Mouse (Mus musculus) testis, adult 2 months (tissue): ENCODE results near the gene Slc45a2. TPM values are rescaled to one million over a fixed set of nuclear protein-coding genes. Genes with fewer than 3 reads are reported as not detected.
A peak's percentile ranks its signal among the peaks of the same experiment; 100 is the strongest.

Source experiments
- H3K27ac ChIP-seq: fragments of 200-500 bp; 2 replicates; pipeline ENCODE4 v1.5.1; 2012; ENCODE audit warnings: low read depth, low read length; ENCODE audit not compliant: control insufficient read depth, insufficient read depth
- H3K27me3 ChIP-seq: fragments of 200-500 bp; 2 replicates; pipeline ENCODE4 v1.6.1; 2012; ENCODE audit warnings: mild to moderate bottlenecking, low read length, moderate library complexity; ENCODE audit not compliant: control insufficient read depth, insufficient read depth
- H3K36me3 ChIP-seq: fragments of 200-500 bp; 2 replicates; pipeline ENCODE4 v1.6.1; 2012; ENCODE audit warnings: mild to moderate bottlenecking, low read length; ENCODE audit not compliant: control insufficient read depth, insufficient read depth
- H3K4me1 ChIP-seq: fragments of 200-500 bp; 2 replicates; pipeline ENCODE4 v1.6.1; 2012; ENCODE audit warnings: low read length; ENCODE audit not compliant: control insufficient read depth, insufficient read depth
- H3K4me3 ChIP-seq: fragments of 200-500 bp; 2 replicates; pipeline ENCODE4 v1.5.1; 2012; ENCODE audit warnings: low read depth, mild to moderate bottlenecking, low read length, moderate library complexity, mixed read lengths; ENCODE audit not compliant: control insufficient read depth
- CTCF ChIP-seq: fragments of 200-500 bp; IDR thresholded peaks from 2 replicates; pipeline ENCODE4 v1.5.1; 2012; ENCODE audit warnings: low read depth, mild to moderate bottlenecking, inconsistent platforms, low read length, moderate library complexity; ENCODE audit not compliant: control insufficient read depth, insufficient read depth, insufficient replicate concordance
- POLR2A ChIP-seq: fragments of 200-500 bp; IDR thresholded peaks from 2 replicates; pipeline ENCODE4 v1.6.1; 2012; ENCODE audit warnings: low read depth, mild to moderate bottlenecking, inconsistent platforms, low read length, moderate library complexity; ENCODE audit not compliant: control insufficient read depth
- polyA plus RNA-seq: library from polyadenylated mRNA; depleted of rRNA; stranded (reverse); fragments of >200 nt; gene quantifications from 2 replicates; pipeline ENCODE4 v1.2.3, GENCODE M21; 2012

The Slc45a2 gene
- polyA plus RNA-seq, 1 experiment: 0.28 TPM

GRCm38 (mm10) chr15:11037376-11037695 is 36.8 kb downstream of the Slc45a2 start:
- Histone ChIP-seq H3K4me1 (peaks cover 14% of the 10 kb centered on the region), H3K36me3 (no peaks in the 10 kb centered on the region), H3K27me3 (no peaks in the 10 kb centered on the region), H3K4me3 (no peak overlapping the region), H3K27ac (no peak overlapping the region)
- TF ChIP-seq CTCF: no peak
- TF ChIP-seq POLR2A: no peak

DNA sequence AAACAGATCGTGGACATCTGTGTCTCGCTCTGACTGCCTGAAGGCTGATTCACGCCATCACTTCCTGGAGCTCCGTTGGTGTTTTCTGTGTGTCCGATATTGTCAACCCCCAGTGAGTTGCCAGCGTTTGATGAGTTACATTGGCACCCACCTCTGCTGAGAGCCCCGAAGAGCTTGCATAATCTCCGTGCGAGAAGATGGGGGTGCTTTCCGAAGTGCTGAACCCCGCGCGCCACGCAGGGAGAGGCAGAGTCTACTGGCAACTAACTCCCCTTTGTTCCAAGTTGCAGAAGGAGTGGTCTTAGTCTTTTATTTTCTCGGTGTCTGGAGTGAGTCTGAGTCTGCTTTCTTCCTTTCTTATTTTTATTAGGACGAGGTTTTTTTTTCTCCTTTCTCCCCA is 37.2 kb downstream of the Slc45a2 start, which contains the start of gene Rxfp3:
Gene Rxfp3, minus strand, starts transcription at position 281 of the 400 bp plus-strand sequence.
- TF ChIP-seq CTCF: no peak
- no peak for TF ChIP-seq POLR2A
- Histone ChIP-seq H3K27ac (no peak within 1 kb of the TSS), H3K36me3 (no peaks in the 10 kb centered on the region), H3K4me3 (no peak within 1 kb of the TSS), H3K27me3 (no peaks in the 10 kb centered on the region), H3K4me1 (peaks cover 14% of the 10 kb centered on the region)

DNA sequence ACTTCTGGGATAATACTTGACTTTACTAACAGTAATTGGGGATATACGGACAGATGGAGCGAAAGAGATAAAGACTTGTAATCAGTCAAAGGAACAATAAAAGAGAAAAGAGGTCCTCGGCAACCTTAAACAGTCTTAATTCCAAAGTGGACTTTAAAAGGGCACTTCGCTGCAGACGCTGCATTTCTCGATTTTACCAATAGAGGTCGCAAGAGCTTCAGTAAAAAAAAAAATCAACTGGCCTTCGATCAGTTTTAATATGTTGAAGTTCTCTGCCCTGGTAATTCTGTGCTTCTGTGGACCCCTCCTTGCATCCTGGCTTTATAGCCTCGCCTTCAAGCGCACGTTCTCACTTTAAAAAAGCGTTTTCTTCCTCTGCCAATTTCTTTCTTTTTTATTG is 38.0 kb downstream of the Slc45a2 start:
- no peaks in the 10 kb centered on the region for H3K27me3 ChIP-seq

GRCm38 (mm10) chr15:11040067-11040466 is 39.5 kb downstream of the Slc45a2 start:
- no peak for TF ChIP-seq POLR2A
- TF ChIP-seq CTCF: no peak
- no peak overlapping the region for H3K27ac ChIP-seq
- no peaks in the 10 kb centered on the region for H3K36me3 ChIP-seq
- peaks cover 14% of the 10 kb centered on the region for H3K4me1 ChIP-seq
- H3K27me3 ChIP-seq: no peaks in the 10 kb centered on the region
- H3K4me3 ChIP-seq: no peak overlapping the region

More for the DNA sequence above, 38.0 kb downstream of the Slc45a2 start:
- H3K4me3 ChIP-seq: no peak overlapping the region
- no peaks in the 10 kb centered on the region for H3K36me3 ChIP-seq
- peaks cover 14% of the 10 kb centered on the region for H3K4me1 ChIP-seq
- H3K27ac ChIP-seq: no peak overlapping the region
- TF ChIP-seq POLR2A: no peak
- peak; percentile 13; the same call in 1 of the 2 replicates for TF ChIP-seq CTCF

DNA sequence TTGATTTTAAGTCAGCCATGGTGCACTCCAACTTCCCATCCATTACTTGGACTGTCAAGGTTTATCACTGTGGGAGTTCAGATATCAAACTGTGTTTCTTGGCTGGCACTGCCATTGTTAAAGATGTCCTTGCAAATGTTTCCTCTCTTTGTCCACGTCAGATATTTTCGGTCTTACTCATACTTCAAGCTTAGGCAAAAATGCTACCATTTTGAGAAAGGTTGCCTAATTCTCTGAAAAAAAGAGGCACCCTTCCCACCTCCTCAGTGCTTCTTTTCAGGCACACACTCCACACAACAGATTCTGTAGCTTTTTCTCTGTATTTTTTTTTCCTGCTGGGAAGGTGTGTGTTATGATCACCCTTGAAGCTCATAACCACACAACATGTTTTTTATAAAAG is 40.7 kb downstream of the Slc45a2 start:
- no peak overlapping the region for H3K4me3 ChIP-seq
- H3K36me3 ChIP-seq: no peaks in the 10 kb centered on the region
- no peaks in the 10 kb centered on the region for H3K27me3 ChIP-seq
- TF ChIP-seq CTCF (no peak), POLR2A (no peak)
- peaks cover 9% of the 10 kb centered on the region; the same call in 1 of the 2 replicates for H3K4me1 ChIP-seq
- H3K27ac ChIP-seq: no peak overlapping the region

- no peak overlapping the region for H3K27ac ChIP-seq
These were observed 42.3 kb downstream of the Slc45a2 start for GRCm38 (mm10) chr15:11042828-11043227.

DNA sequence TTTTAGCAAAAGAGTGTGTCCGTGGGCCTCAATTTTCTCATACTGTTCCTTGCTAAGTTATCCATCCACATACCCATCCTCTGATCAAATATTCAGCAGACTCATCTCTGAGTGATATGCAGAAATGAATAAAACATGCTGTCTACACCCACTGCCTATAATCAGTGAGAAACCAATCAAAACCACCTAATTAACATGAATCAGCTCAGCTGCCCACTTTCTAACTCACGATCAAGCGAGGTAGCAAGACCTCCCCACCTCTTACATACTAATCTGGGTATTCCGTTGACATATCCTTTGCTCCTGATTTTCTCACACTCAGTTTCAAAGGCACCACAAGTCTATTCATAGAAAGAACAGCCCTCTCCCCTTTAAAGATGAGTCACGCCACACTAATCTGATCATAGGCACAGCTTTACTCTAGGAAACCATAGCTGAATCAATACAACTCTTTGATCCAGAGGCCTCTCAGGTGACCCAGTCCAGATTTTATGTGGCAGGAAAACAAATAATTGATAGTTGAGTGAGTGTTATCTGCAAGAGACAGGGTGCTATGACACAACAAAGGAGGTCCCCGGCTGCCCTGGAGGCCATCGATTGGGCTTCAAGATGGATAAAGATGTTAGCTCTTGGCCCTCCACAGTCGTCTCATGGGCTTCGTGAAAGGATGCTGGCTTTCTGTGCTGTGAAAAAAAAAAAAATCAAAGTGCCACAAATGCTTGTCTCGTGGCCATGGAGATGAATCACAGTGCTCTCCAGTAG is 53.3 kb downstream of the Slc45a2 start:
- Histone ChIP-seq H3K27me3 (no peaks in the 10 kb centered on the region), H3K4me3 (no peak overlapping the region), H3K27ac (no peak overlapping the region), H3K4me1 (no peaks in the 10 kb centered on the region), H3K36me3 (no peaks in the 10 kb centered on the region)
- no peak for TF ChIP-seq POLR2A
- TF ChIP-seq CTCF: no peak

More at GRCm38 (mm10) chr15:11042828-11043227, 42.3 kb downstream of the Slc45a2 start:
- Histone ChIP-seq H3K4me3 (no peak overlapping the region), H3K36me3 (no peaks in the 10 kb centered on the region), H3K27me3 (no peaks in the 10 kb centered on the region), H3K4me1 (no peaks in the 10 kb centered on the region)
- TF ChIP-seq POLR2A: no peak
- no peak for TF ChIP-seq CTCF

- Histone ChIP-seq H3K36me3 (no peaks in the 10 kb centered on the region), H3K4me1 (no peaks in the 10 kb centered on the region), H3K4me3 (no peak overlapping the region), H3K27ac (no peak overlapping the region), H3K27me3 (no peaks in the 10 kb centered on the region)
- TF ChIP-seq POLR2A: no peak
- TF ChIP-seq CTCF: no peak
These were observed 54.0 kb downstream of the Slc45a2 start for GRCm38 (mm10) chr15:11054440-11055080.
